Mouse (Mus musculus) thymus, adult 2 months (tissue): ENCODE results near the gene Klf3. TPM values are rescaled to one million over a fixed set of nuclear protein-coding genes. Genes with fewer than 3 reads are reported as not detected.

Experiments
- DNase-seq: peaks from one replicate; pipeline ENCODE4 v3.0.0; 2021
- H3K27ac ChIP-seq: fragments of 200-500 bp; 2 replicates; pipeline ENCODE4 v1.5.1; 2012; ENCODE audit warnings: low read length, control low read depth; ENCODE audit not compliant: control insufficient read depth, insufficient read depth
- H3K27me3 ChIP-seq: fragments of 200-500 bp; 2 replicates; pipeline ENCODE4 v1.6.1; 2012; ENCODE audit warnings: mild to moderate bottlenecking, low read length, moderate library complexity, mixed read lengths; ENCODE audit not compliant: control insufficient read depth, insufficient read depth
- H3K36me3 ChIP-seq: fragments of 200-500 bp; 2 replicates; pipeline ENCODE4 v1.6.1; 2012; ENCODE audit warnings: mild to moderate bottlenecking, low read length, moderate library complexity; ENCODE audit not compliant: control insufficient read depth, insufficient read depth
- H3K4me1 ChIP-seq: fragments of 200-500 bp; replicated peaks from 2 replicates; pipeline ENCODE4 v1.6.1; 2012; ENCODE audit warnings: low read length; ENCODE audit not compliant: control insufficient read depth, insufficient read depth
- H3K4me3 ChIP-seq: fragments of 200-500 bp; 2 replicates; pipeline ENCODE4 v1.5.1; 2012; ENCODE audit warnings: mild to moderate bottlenecking, low read length, control low read depth, moderate library complexity; ENCODE audit not compliant: control insufficient read depth, insufficient read depth
- CTCF ChIP-seq: fragments of 200-500 bp; IDR thresholded peaks from 2 replicates; pipeline ENCODE4 v1.5.1; 2012; ENCODE audit warnings: mild to moderate bottlenecking, control low read depth, low read length, moderate library complexity, borderline replicate concordance; ENCODE audit not compliant: control insufficient read depth, poor library complexity, insufficient read depth; ENCODE audit errors: extremely low read depth
- POLR2A ChIP-seq: fragments of 200-500 bp; IDR thresholded peaks from 2 replicates; pipeline ENCODE4 v1.6.1; 2012; ENCODE audit warnings: mild to moderate bottlenecking, low read length, control low read depth, moderate library complexity; ENCODE audit not compliant: control insufficient read depth, poor library complexity, insufficient read depth; ENCODE audit errors: extremely low read depth
- WGBS: fragments of 180-500 bp; shearing (Covaris S2); methylation state at CpG from one replicate; pipeline ENCODE4 v1.1.7; 2018; 5-methylcytosine and 5-hydroxymethylcytosine counted together
- polyA plus RNA-seq: library from polyadenylated mRNA; depleted of rRNA; stranded (reverse); fragments of >200 nt; gene quantifications from 2 replicates; pipeline ENCODE4 v1.2.3, GENCODE M21; 2012

Gene Klf3
- polyA plus RNA-seq, 1 experiment, result 175 TPM

- TF ChIP-seq POLR2A, result no peak
- Histone ChIP-seq H3K27me3 (no peaks in the 10 kb centered on the region), H3K4me3 (no peak overlapping the region), H3K27ac (peak overlapping the region; percentile 43), H3K36me3 (peaks cover 24% of the 10 kb centered on the region), H3K4me1 (peaks cover 58% of the 10 kb centered on the region)
- WGBS, result 86% methylated on average over 8 of the region's 8 CpGs
- no peak for DNase-seq
Observed at GRCm38 (mm10) chr5:64816974-64817296, 13.7 kb downstream of the Klf3 start.

DNA sequence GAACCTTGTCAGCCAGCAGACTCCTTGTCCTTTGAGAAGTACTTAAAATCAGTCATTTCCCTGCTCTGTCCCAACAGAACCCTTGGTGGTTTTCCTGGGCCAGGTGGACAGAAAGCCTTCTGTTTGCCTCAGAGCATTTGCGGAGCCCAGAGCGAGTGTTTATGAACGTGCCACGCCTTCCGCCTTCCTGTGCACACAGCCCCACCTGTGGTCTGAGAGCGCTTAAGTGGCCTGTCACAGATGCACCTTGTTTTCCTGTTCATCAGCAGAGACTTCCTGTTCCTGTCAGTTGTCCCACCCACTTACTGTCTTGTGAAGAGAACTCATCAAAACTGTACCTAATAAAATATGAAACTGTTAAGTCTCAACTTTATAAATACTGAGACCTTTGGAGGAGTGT lies 16.2 kb downstream of the Klf3 start:
- WGBS, result 3% methylated on average over 6 of the region's 6 CpGs
- H3K36me3 ChIP-seq, result peaks cover 49% of the 10 kb centered on the region
- TF ChIP-seq POLR2A, result peak; percentile 29; the same call in 1 of the 2 replicates
- 0 out of 2 replicates have a peak, but pooled peaks have one; percentile 13 for TF ChIP-seq CTCF

GRCm38 (mm10) chr5:64820138-64820537 lies 16.9 kb downstream of the Klf3 start:
- DNase-seq, result no peak
- H3K27ac ChIP-seq, result peak overlapping the region; percentile 58; the same call in 1 of the 2 replicates
- WGBS, result 95% methylated on average over 10 of the region's 10 CpGs
- H3K36me3 ChIP-seq, result peaks cover 56% of the 10 kb centered on the region
- TF ChIP-seq CTCF, result no peak
- no peak overlapping the region for H3K4me3 ChIP-seq
- peaks cover 40% of the 10 kb centered on the region for H3K4me1 ChIP-seq
- no peaks in the 10 kb centered on the region for H3K27me3 ChIP-seq

More for the DNA sequence above, 16.2 kb downstream of the Klf3 start:
- Histone ChIP-seq H3K4me3 (no peak overlapping the region), H3K4me1 (peaks cover 44% of the 10 kb centered on the region), H3K27me3 (no peaks in the 10 kb centered on the region), H3K27ac (peak overlapping the region; percentile 58)
- DNase-seq, result peak; percentile 78

DNA sequence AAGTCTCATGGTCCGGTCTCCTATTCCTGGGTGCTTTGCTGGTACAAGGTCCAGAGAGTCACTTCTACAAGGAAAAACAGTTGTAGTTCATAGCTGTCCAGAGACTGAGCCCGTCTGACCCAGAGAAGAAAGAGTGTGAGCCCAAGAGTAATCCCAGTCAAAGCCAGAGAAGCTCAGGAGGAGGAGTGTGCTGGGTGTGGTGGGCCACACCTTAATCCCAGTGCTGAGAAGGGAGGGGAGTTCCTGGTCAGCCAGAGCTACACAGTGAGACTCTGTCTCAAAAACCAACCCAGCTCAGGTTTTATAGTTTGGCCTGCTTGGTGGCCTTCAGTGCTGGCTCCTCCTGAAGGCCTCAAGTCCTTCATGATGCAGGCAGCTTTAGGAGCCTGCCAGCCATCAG lies 18.1 kb downstream of the Klf3 start:
- 97% methylated on average over 2 of the region's 2 CpGs for WGBS
- no peaks in the 10 kb centered on the region for H3K27me3 ChIP-seq
- peaks cover 68% of the 10 kb centered on the region for H3K36me3 ChIP-seq
- TF ChIP-seq CTCF, result no peak
- no peak for TF ChIP-seq POLR2A
- peaks cover 28% of the 10 kb centered on the region for H3K4me1 ChIP-seq
- no peak for DNase-seq
- H3K4me3 ChIP-seq, result no peak overlapping the region
- H3K27ac ChIP-seq, result no peak overlapping the region

- peaks cover 22% of the 10 kb centered on the region for H3K4me1 ChIP-seq
- no peak for DNase-seq
- no peak overlapping the region for H3K4me3 ChIP-seq
- TF ChIP-seq POLR2A (no peak), CTCF (no peak)
- H3K27ac ChIP-seq, result no peak overlapping the region
- peaks cover 74% of the 10 kb centered on the region for H3K36me3 ChIP-seq
- WGBS, result 96% methylated on average over 24 of the region's 24 CpGs
- H3K27me3 ChIP-seq, result no peaks in the 10 kb centered on the region
Observed at GRCm38 (mm10) chr5:64821964-64822363, 18.8 kb downstream of the Klf3 start.

- Histone ChIP-seq H3K4me3 (no peak overlapping the region), H3K4me1 (peaks cover 16% of the 10 kb centered on the region), H3K27me3 (no peaks in the 10 kb centered on the region), H3K36me3 (peaks cover 82% of the 10 kb centered on the region), H3K27ac (no peak overlapping the region)
- no peak for DNase-seq
- 96% methylated on average over 11 of the region's 11 CpGs for whole genome bisulfite sequencing
- TF ChIP-seq POLR2A (no peak), CTCF (no peak)
Observed at GRCm38 (mm10) chr5:64823431-64823830, 20.2 kb downstream of the Klf3 start.

- Histone ChIP-seq H3K27ac (no peak overlapping the region), H3K36me3 (peaks cover 91% of the 10 kb centered on the region), H3K27me3 (no peaks in the 10 kb centered on the region), H3K4me1 (peaks cover 5% of the 10 kb centered on the region), H3K4me3 (no peak overlapping the region)
- WGBS, result 92% methylated on average over 3 of the region's 3 CpGs
- DNase-seq, result no peak
- TF ChIP-seq CTCF, result no peak
- TF ChIP-seq POLR2A, result no peak
Observed at GRCm38 (mm10) chr5:64824765-64825164, 21.6 kb downstream of the Klf3 start.
